Mouse (Mus musculus) limb, embryonic 14.5 days (tissue): Measurements from ENCODE around the gene Hs3st3b1. TPM values are rescaled to one million over a fixed set of nuclear protein-coding genes. Genes with fewer than 3 reads are reported as not detected.

Source experiments
- ATAC-seq: fragments of 200-750 bp; cut with Nextera tagmentation; 2 replicates; pipeline ENCODE4 v1.8.0; 2017; ENCODE audit warnings: low read depth, moderate number of reproducible peaks, moderate TSS enrichment; ENCODE audit not compliant: low FRiP score
- DNase-seq: peaks from one replicate; pipeline ENCODE4 v3.0.0-alpha.2; 2015; ENCODE audit warnings: low spot score
- H3K27ac ChIP-seq: fragments of 300-500 bp; sonication (generic); replicated peaks from 2 replicates; pipeline ENCODE4 v1.5.1; 2014; ENCODE audit warnings: low read depth, mild to moderate bottlenecking, low read length, moderate library complexity, mixed read lengths
- H3K27me3 ChIP-seq: fragments of 300-500 bp; sonication (generic); 2 replicates; pipeline ENCODE4 v1.6.1; 2014; ENCODE audit warnings: low read length, mixed read lengths; ENCODE audit not compliant: control insufficient read depth, insufficient read depth
- H3K36me3 ChIP-seq: fragments of 300-500 bp; sonication (generic); 2 replicates; pipeline ENCODE4 v1.6.1; 2014; ENCODE audit warnings: mild to moderate bottlenecking, low read length, moderate library complexity, mixed read lengths; ENCODE audit not compliant: control insufficient read depth, insufficient read depth
- H3K4me1 ChIP-seq: fragments of 300-500 bp; sonication (generic); 2 replicates; pipeline ENCODE4 v1.6.1; 2014; ENCODE audit warnings: antibody characterized with exemption, low read length, mixed read lengths; ENCODE audit not compliant: control insufficient read depth, insufficient read depth
- H3K4me2 ChIP-seq: fragments of 300-500 bp; sonication (generic); replicated peaks from 2 replicates; pipeline ENCODE4 v1.6.1; 2014; ENCODE audit warnings: low read depth, mild to moderate bottlenecking, low read length, moderate library complexity; ENCODE audit not compliant: severe bottlenecking
- H3K4me3 ChIP-seq: fragments of 300-500 bp; sonication (generic); replicated peaks from 2 replicates; pipeline ENCODE4 v1.5.1; 2014; ENCODE audit warnings: low read length
- H3K9ac ChIP-seq: fragments of 300-500 bp; sonication (generic); 2 replicates; pipeline ENCODE4 v1.6.1; 2014; ENCODE audit warnings: mild to moderate bottlenecking, low read depth, low read length, moderate library complexity; ENCODE audit not compliant: severe bottlenecking
- H3K9me3 ChIP-seq: fragments of 300-500 bp; sonication (generic); 2 replicates; pipeline ENCODE4 v1.6.1; 2016; ENCODE audit warnings: low read length; ENCODE audit not compliant: control insufficient read depth
- POLR2A ChIP-seq: fragments of 200-500 bp; IDR thresholded peaks from 2 replicates; pipeline ENCODE4 v1.8.0; 2012; ENCODE audit warnings: inconsistent platforms, mild to moderate bottlenecking, moderate library complexity, borderline replicate concordance; ENCODE audit not compliant: insufficient read depth, insufficient read length; ENCODE audit errors: extremely low read depth
- WGBS: fragments of 180-500 bp; shearing (Covaris S2); extraction: QIAGEN DNeasy Blood & Tissue Kit; methylation state at CpG from one replicate; pipeline ENCODE4 v1.1.7; 2014; 5-methylcytosine and 5-hydroxymethylcytosine counted together
- polyA plus RNA-seq, 2 experiments: library from polyadenylated mRNA; depleted of rRNA in 1 of 2; stranded (reverse) in 1 of 2; unstranded in 1 of 2; fragments of >200 nt; fragmentation: Nextera tagmentation in 1 of 2; extraction: Ambion mirVana in 1 of 2; gene quantifications; 2 replicates each; pipeline versions ENCODE4 v1.2.1 to v1.2.3; 2012 to 2014

Hs3st3b1 gene
- polyA plus RNA-seq, 2 experiments: 18.6 to 19.6 TPM

DNA sequence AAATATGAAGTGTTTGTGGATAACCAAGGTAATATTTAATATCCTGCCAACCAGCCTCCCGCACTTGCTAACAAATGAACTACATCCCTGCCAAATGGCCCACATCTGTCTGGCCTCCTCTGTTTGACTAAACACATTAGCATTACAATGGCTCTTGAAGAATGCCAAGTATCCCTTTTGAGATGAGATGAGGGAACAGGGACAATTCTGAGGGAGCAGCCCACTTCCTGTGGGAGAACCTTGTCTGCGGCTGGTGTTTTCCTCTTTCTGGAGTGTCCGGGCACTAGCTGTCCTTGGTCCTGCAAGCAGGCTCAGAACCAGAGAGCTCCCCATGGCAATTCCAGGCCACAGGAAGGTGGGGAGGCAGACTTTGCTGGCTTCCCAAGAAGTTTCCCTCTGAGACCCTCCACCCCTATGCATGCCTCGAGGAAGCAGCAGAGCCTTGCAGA, 30.7 kb upstream of the Hs3st3b1 start:
- Histone ChIP-seq H3K36me3 (no peaks in the 10 kb centered on the region), H3K4me3 (no peak overlapping the region), H3K27me3 (no peaks in the 10 kb centered on the region), H3K9ac (no peak overlapping the region), H3K27ac (no peak overlapping the region), H3K4me1 (peaks cover 15% of the 10 kb centered on the region; the same call in 1 of the 2 replicates), H3K9me3 (no peaks in the 10 kb centered on the region), H3K4me2 (no peak overlapping the region)
- WGBS: 44% methylated on average over 4 of the region's 4 CpGs
- ATAC-seq (no peak), DNase-seq (peak; percentile 21)
- no peak for TF ChIP-seq POLR2A

DNA sequence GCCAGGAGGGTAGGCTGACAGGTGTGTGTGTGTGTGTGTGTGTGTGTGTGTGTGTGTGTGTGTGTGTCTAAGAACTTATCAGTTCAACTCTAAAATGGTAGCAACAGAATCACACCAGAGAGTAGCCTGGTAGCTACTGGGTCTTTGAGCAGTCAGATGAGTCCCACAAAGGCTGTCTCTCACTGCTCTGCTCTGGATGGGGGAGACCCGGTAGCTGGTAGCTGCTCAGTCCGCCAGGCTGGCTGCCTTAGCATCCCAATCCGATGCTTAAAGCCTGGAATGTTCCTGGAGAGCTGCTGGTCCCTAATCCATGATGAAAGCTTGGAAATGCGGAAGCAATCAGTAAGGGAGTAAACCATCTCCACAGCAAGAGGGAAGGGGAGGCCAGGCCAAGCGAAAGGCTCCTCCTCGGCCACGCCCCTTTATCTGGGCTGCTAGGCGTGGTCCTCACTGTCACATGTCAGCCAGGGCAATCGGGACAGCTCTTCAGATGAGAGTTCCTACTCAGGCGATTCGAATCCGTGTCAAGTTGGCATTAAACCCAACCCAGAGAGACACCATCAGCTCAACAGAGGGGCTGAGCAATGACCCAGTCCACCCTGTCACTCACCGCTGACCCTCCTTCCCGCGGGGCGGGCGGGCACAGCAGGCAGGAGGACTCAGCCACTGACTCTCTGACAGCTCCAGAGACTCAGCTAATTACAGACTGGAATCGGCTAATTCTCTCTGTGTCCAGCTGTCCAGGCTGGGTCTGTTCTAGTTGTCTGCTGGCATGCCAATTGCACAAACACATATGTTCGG, 29.9 kb upstream of the Hs3st3b1 start:
- H3K4me2 ChIP-seq: peak overlapping the region; percentile 36
- no peak overlapping the region for H3K27ac ChIP-seq

DNA sequence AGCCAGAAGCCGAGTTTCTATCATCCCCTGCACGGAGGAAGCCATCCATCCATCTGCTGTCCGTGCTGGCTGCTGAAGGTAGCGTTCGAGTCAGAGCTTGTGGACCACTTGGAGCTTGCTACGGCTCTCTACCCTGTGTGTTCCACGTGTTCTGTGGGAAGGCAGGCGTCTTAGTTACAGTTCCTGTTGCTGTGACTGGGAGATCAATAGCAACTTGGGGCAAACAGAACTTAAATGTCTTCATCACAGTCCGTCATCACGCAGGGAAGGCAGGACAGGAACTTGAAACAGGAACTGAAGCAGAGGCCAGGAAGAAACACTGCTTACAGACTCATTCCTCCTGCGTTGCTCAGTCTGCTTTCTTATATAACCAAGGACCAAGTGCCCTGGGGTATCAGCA, 26.3 kb upstream of the Hs3st3b1 start:
- 87% methylated on average over 11 of the region's 11 CpGs for WGBS
- Histone ChIP-seq H3K4me2 (no peak overlapping the region), H3K4me1 (peaks cover 9% of the 10 kb centered on the region; the same call in 1 of the 2 replicates), H3K9ac (no peak overlapping the region), H3K27me3 (no peaks in the 10 kb centered on the region), H3K9me3 (no peaks in the 10 kb centered on the region), H3K4me3 (no peak overlapping the region), H3K36me3 (no peaks in the 10 kb centered on the region), H3K27ac (no peak overlapping the region)
- ATAC-seq: no peak
- TF ChIP-seq POLR2A: no peak
- DNase-seq: no peak

More for the DNA sequence above, 29.9 kb upstream of the Hs3st3b1 start:
- Histone ChIP-seq H3K9me3 (no peaks in the 10 kb centered on the region), H3K4me3 (0 out of 2 replicates have a peak overlapping the region, but pooled peaks have one; percentile 3), H3K36me3 (no peaks in the 10 kb centered on the region), H3K4me1 (peaks cover 17% of the 10 kb centered on the region; the same call in 1 of the 2 replicates), H3K9ac (no peak overlapping the region), H3K27me3 (no peaks in the 10 kb centered on the region)
- no peak for TF ChIP-seq POLR2A
- ATAC-seq (no peak), DNase-seq (peak; percentile 54)
- 5% methylated on average over 19 of the region's 19 CpGs for WGBS

DNA sequence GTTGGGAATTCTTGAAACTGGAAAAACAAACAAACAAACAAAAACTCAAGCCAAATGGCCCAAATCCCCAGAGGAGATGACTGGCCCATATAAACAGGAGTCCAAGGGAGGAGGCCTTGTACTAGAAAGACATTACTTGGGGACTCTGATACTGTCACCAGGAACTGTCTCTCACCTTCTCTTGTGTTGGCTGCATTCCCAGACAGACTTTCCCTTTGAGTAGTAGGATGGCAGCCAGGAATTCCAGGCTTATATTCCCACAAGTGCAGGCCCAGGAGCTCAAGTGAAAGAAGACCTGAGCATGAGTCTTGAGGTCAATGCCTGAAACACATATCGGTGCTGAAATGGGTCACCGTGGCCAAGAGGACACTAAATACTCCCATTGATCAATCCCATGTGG, 24.9 kb upstream of the Hs3st3b1 start:
- H3K27me3 ChIP-seq: no peaks in the 10 kb centered on the region
- H3K9ac ChIP-seq: no peak overlapping the region
- no peak for ATAC-seq
- peaks cover 6% of the 10 kb centered on the region; the same call in 1 of the 2 replicates for H3K4me1 ChIP-seq
- TF ChIP-seq POLR2A: no peak
- DNase-seq: no peak
- H3K4me2 ChIP-seq: no peak overlapping the region
- no peak overlapping the region for H3K27ac ChIP-seq
- H3K9me3 ChIP-seq: no peaks in the 10 kb centered on the region
- WGBS: 68% methylated on average over 2 of the region's 2 CpGs
- no peak overlapping the region for H3K4me3 ChIP-seq
- no peaks in the 10 kb centered on the region for H3K36me3 ChIP-seq

DNA sequence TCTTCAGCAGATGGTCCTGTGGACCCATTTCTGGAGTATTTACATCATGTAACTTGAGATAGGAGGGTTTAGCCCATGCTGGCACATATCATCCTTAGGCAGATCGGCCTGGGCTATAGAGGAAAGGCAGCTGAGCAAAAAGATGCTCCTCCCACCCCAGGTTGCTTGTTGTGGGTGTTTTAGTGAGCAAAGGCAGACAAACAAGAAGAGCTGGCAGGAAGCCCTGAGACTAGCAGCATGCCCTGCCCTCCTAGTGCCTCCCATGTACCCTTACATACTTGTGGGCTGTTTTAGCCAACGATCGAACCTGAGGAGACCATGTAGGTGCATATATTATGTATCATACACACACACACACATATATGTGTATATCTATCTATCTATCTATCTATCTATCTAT, 21.9 kb upstream of the Hs3st3b1 start:
- Histone ChIP-seq H3K9me3 (no peaks in the 10 kb centered on the region), H3K9ac (no peak overlapping the region), H3K27ac (no peak overlapping the region), H3K4me1 (0 out of 2 replicates have a peak, but pooled peaks cover 3% of the 10 kb centered on the region), H3K4me2 (no peak overlapping the region), H3K27me3 (no peaks in the 10 kb centered on the region), H3K36me3 (no peaks in the 10 kb centered on the region), H3K4me3 (no peak overlapping the region)
- no peak for TF ChIP-seq POLR2A
- DNase-seq (no peak), ATAC-seq (no peak)
- 91% methylated on average over 3 of the region's 3 CpGs for WGBS
